Mouse (Mus musculus): ENCODE results near the gene Hormad1. TPM values are rescaled to one million over a fixed set of nuclear protein-coding genes. Genes with fewer than 3 reads are reported as not detected.
A peak's percentile ranks its signal among the peaks of the same experiment; 100 is the strongest.

Hormad1 gene
- polyA plus RNA-seq, 1 experiment from 2014 or later: 0.10 TPM

DNA sequence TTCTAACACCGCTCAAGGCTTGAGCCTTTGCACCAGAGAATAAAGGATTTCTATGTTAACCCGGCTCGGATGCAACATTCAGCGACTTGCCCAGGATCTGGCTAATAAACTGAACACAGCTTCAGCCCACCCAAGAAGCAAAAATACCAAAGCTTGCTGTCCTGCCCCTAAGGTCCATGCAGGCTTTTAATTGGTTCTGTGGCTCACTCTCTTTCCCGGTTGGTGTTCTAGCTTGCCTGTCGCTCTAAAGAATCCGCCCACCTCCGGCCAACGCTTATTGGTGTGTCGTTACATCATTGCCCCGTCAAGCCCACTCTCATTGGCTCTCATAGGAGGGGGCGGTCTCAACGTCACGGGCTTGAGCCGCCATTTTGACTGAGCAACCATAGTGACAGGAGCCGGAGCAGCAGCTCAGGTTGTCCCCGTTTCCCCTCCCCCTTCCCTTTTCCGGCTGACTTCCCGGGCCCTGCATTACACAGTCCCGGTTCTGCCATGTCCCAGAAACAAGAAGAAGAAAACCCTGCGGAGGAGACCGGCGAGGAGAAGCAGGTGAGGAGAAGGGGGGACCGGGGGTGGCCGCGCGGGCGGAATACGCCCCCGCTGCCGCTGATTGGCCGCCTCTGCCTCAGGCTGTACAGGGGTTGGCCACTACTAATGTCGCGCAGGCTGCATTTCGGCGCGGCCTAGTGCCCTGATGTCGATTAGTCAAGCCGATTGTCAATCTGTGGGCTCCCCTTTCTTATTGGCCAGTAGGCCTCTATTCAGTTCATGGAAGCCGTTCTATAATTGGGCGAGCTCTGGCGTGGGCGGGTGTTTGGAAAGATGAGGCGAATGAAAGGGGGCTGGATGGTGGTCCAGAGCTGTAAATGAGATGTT, 65.4 kb downstream of the Hormad1 start, which contains the start of gene Ensa:
Ensa (plus strand) TSS at position 366 of the 876 bp plus-strand sequence.
- ATAC-seq: peak; percentile 99
- Histone ChIP-seq H3K36me3 (ENCODE audit: control insufficient read depth, insufficient read depth, low read length) (peaks cover 4% of the 10 kb centered on the region), H3K27ac (ENCODE audit: low read length) (peak within 1 kb of the TSS; percentile 89), H3K9ac (ENCODE audit: low read depth, low read length) (peak within 1 kb of the TSS; percentile 78), H3K4me3 (ENCODE audit: low read length) (peak within 1 kb of the TSS; percentile 70), H3K4me1 (ENCODE audit: control insufficient read depth, insufficient read depth, low read length) (peaks cover 11% of the 10 kb centered on the region), H3K9me3 (ENCODE audit: control insufficient read depth, low read length) (no peaks in the 10 kb centered on the region), H3K27me3 (replicated peaks; ENCODE audit: control insufficient read depth, insufficient read depth, low read length) (no peaks in the 10 kb centered on the region), H3K4me2 (ENCODE audit: low read depth, low read length) (peak within 1 kb of the TSS; percentile 75)
- under 1% methylated on average over 44 of the region's 44 CpGs for WGBS

DNA sequence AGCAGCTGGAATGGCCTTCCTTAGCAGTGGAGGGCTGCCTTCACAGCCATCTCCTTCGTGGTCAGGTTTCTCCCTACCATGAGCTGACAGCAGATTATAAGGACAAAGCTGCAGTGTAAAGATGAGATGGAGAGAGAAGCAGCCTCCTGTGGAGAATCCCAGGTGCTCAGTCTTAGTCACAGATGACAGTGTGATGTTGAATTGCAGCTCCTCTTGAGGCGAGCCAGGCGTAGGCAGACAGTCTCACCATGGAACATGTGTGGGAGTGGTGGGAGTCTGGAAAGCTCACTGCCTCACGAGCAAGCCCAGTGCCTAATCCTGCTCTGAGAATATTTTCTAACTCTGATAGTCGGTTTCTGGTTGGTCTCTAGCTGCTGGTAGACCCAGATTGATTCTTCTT, 68.3 kb downstream of the Hormad1 start:
- Histone ChIP-seq H3K27me3 (replicated peaks; ENCODE audit: control insufficient read depth, insufficient read depth, low read length) (no peaks in the 10 kb centered on the region), H3K4me1 (ENCODE audit: control insufficient read depth, insufficient read depth, low read length) (peaks cover 11% of the 10 kb centered on the region), H3K9ac (ENCODE audit: low read depth, low read length) (no peak overlapping the region), H3K9me3 (ENCODE audit: control insufficient read depth, low read length) (no peaks in the 10 kb centered on the region), H3K4me3 (ENCODE audit: low read length) (no peak overlapping the region), H3K27ac (ENCODE audit: low read length) (no peak overlapping the region), H3K4me2 (ENCODE audit: low read depth, low read length) (no peak overlapping the region), H3K36me3 (ENCODE audit: control insufficient read depth, insufficient read depth, low read length) (peaks cover 9% of the 10 kb centered on the region)
- no peak for ATAC-seq
- 84% methylated on average over 5 of the region's 5 CpGs for WGBS

- Histone ChIP-seq H3K9ac (ENCODE audit: low read depth, low read length) (no peak overlapping the region), H3K4me1 (ENCODE audit: control insufficient read depth, insufficient read depth, low read length) (peaks cover 11% of the 10 kb centered on the region), H3K27me3 (replicated peaks; ENCODE audit: control insufficient read depth, insufficient read depth, low read length) (no peaks in the 10 kb centered on the region), H3K36me3 (ENCODE audit: control insufficient read depth, insufficient read depth, low read length) (peaks cover 12% of the 10 kb centered on the region), H3K27ac (ENCODE audit: low read length) (no peak overlapping the region), H3K4me3 (ENCODE audit: low read length) (no peak overlapping the region), H3K9me3 (ENCODE audit: control insufficient read depth, low read length) (no peaks in the 10 kb centered on the region), H3K4me2 (ENCODE audit: low read depth, low read length) (no peak overlapping the region)
- no peak for ATAC-seq
- WGBS: 70% methylated on average over 4 of the region's 4 CpGs
These were observed 70.3 kb downstream of the Hormad1 start for GRCm38 (mm10) chr3:95629755-95630154.

DNA sequence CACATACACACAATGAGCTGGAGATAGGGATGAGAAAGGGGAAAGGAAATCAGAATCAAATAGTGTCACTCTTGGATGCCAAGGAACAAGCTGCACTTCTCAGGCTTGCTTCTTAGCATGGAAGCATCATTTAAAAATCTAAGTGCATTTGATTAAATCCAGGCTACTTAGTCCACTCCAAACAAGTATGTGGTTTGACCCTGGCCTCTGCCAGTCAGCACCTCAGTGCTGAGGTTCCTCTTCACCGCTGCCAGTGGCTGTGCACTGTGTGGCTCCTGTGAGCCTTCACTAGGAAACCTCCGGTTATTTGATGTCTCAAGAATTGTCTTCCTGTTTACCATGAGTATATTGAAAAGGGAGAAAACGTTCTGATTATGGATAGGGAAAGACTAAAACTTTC, 71.4 kb downstream of the Hormad1 start:
- Histone ChIP-seq H3K4me2 (ENCODE audit: low read depth, low read length) (no peak overlapping the region), H3K9ac (ENCODE audit: low read depth, low read length) (no peak overlapping the region), H3K27me3 (replicated peaks; ENCODE audit: control insufficient read depth, insufficient read depth, low read length) (no peaks in the 10 kb centered on the region), H3K36me3 (ENCODE audit: control insufficient read depth, insufficient read depth, low read length) (peaks cover 14% of the 10 kb centered on the region), H3K4me1 (ENCODE audit: control insufficient read depth, insufficient read depth, low read length) (peaks cover 10% of the 10 kb centered on the region), H3K27ac (ENCODE audit: low read length) (no peak overlapping the region), H3K4me3 (ENCODE audit: low read length) (no peak overlapping the region), H3K9me3 (ENCODE audit: control insufficient read depth, low read length) (no peaks in the 10 kb centered on the region)
- no peak for ATAC-seq
- WGBS: 74% methylated on average over 3 of the region's 3 CpGs

GRCm38 (mm10) chr3:95631304-95631703, 71.8 kb downstream of the Hormad1 start:
- Histone ChIP-seq H3K4me1 (ENCODE audit: control insufficient read depth, insufficient read depth, low read length) (peaks cover 5% of the 10 kb centered on the region; the same call in 1 of the 2 replicates), H3K9ac (ENCODE audit: low read depth, low read length) (no peak overlapping the region), H3K27me3 (replicated peaks; ENCODE audit: control insufficient read depth, insufficient read depth, low read length) (no peaks in the 10 kb centered on the region), H3K9me3 (ENCODE audit: control insufficient read depth, low read length) (no peaks in the 10 kb centered on the region), H3K4me2 (ENCODE audit: low read depth, low read length) (no peak overlapping the region), H3K4me3 (ENCODE audit: low read length) (no peak overlapping the region), H3K27ac (ENCODE audit: low read length) (no peak overlapping the region), H3K36me3 (ENCODE audit: control insufficient read depth, insufficient read depth, low read length) (peaks cover 14% of the 10 kb centered on the region)
- no peak for ATAC-seq
- WGBS: 66% methylated on average over 6 of the region's 6 CpGs

DNA sequence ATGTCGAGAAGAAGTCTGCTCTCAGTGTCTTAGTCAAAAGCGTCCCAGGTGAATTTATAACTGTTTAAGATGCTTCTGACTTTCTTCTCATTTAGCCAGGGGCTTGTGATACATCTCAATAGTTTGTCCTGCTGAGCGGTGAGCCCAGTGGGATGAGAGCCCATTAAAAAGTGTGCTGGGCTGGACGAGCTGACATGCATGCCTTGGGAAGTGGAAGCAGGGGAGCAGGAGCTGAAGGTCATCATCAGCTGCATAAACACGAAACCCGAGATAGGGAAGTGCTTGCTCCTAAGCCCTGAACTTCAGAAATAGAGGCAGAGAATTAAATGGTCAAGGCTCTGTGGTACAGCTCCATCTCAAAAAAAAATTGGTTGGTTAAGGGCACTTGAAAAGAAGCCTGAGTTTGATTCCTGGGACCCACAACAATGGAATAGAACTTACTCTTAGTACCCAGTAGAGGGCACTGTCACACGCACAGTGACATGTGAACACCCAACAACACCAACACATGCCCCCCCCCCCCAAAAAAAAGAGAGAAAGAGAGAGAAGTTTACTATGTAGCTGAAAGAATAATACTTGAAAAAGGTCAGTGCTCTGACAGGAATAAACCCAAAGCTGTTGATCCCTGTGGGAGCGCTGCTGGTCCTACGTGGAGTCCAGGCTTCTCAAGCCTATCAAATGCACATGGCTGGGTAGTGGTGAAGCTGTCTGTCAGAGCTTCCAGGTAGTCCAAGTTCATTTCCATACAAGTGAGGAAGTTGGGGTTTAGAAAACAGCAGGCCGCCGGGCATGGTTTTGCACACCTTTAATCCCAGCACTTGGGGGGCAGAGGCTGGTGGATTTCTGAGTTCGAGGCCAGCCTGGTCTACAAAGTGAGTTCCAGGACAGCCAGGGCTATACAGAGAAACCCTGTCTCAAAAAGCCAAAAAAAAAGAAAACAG, 73.4 kb downstream of the Hormad1 start:
- WGBS: 71% methylated on average over 12 of the region's 12 CpGs
- Histone ChIP-seq H3K27me3 (replicated peaks; ENCODE audit: control insufficient read depth, insufficient read depth, low read length) (no peaks in the 10 kb centered on the region), H3K27ac (ENCODE audit: low read length) (no peak overlapping the region), H3K36me3 (ENCODE audit: control insufficient read depth, insufficient read depth, low read length) (peaks cover 14% of the 10 kb centered on the region), H3K4me3 (ENCODE audit: low read length) (no peak overlapping the region), H3K9ac (ENCODE audit: low read depth, low read length) (no peak overlapping the region), H3K9me3 (ENCODE audit: control insufficient read depth, low read length) (no peaks in the 10 kb centered on the region), H3K4me1 (ENCODE audit: control insufficient read depth, insufficient read depth, low read length) (no peaks in the 10 kb centered on the region; the same call in 1 of the 2 replicates), H3K4me2 (ENCODE audit: low read depth, low read length) (no peak overlapping the region)
- ATAC-seq: no peak

DNA sequence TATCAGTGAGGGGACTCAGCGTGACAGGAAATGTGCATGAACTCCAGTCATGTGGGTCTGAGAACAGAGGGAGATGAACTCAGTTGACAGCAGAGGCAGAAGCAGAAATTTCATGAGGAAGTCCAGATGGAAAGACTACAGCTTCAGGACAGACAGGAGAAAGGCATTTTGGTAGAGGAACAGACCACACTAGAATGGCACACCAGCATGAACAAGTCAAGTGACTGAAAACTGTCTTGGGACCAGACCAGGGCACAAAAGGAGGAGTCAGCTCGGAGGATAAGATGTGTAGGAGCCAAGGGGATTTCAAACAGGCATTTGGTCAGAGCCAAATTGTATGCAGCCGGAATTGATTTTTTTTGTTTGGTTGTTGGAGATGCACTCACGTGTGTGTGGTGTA, 76.2 kb downstream of the Hormad1 start:
- H3K27me3 ChIP-seq (replicated peaks; ENCODE audit: control insufficient read depth, insufficient read depth, low read length): no peaks in the 10 kb centered on the region
- 0 out of 2 replicates have a peak overlapping the region, but pooled peaks have one; percentile 31 for H3K27ac ChIP-seq (ENCODE audit: low read length)
- no peak overlapping the region for H3K4me2 ChIP-seq (ENCODE audit: low read depth, low read length)
- no peak overlapping the region for H3K4me3 ChIP-seq (ENCODE audit: low read length)
- no peak overlapping the region for H3K9ac ChIP-seq (ENCODE audit: low read depth, low read length)
- no peaks in the 10 kb centered on the region for H3K4me1 ChIP-seq (ENCODE audit: control insufficient read depth, insufficient read depth, low read length)
- WGBS: 50% methylated on average over 4 of the region's 4 CpGs
- no peak for ATAC-seq
- H3K36me3 ChIP-seq (ENCODE audit: control insufficient read depth, insufficient read depth, low read length): peaks cover 8% of the 10 kb centered on the region; the same call in 1 of the 2 replicates
- H3K9me3 ChIP-seq (ENCODE audit: control insufficient read depth, low read length): no peaks in the 10 kb centered on the region

- H3K4me3 ChIP-seq (ENCODE audit: low read length): no peak overlapping the region
- WGBS: 48% methylated on average over 4 of the region's 4 CpGs
- H3K4me2 ChIP-seq (ENCODE audit: low read depth, low read length): no peak overlapping the region
- H3K4me1 ChIP-seq (ENCODE audit: control insufficient read depth, insufficient read depth, low read length): no peaks in the 10 kb centered on the region
- no peak for ATAC-seq
- no peaks in the 10 kb centered on the region for H3K27me3 ChIP-seq (replicated peaks; ENCODE audit: control insufficient read depth, insufficient read depth, low read length)
- no peaks in the 10 kb centered on the region for H3K9me3 ChIP-seq (ENCODE audit: control insufficient read depth, low read length)
- no peak overlapping the region for H3K27ac ChIP-seq (ENCODE audit: low read length)
- H3K36me3 ChIP-seq (ENCODE audit: control insufficient read depth, insufficient read depth, low read length): peaks cover 4% of the 10 kb centered on the region; the same call in 1 of the 2 replicates
- H3K9ac ChIP-seq (ENCODE audit: low read depth, low read length): no peak overlapping the region
These were observed 76.6 kb downstream of the Hormad1 start for GRCm38 (mm10) chr3:95636072-95636471.
